Mouse (Mus musculus) adrenal gland, adult (tissue): ENCODE data around the gene Vmn1r126.
"Not testable (repeated sequence)": the region's sequence is repeated elsewhere in the genome, so short reads cannot be mapped to it uniquely, and the experiment has no call there.

ENCODE experiments used
- DNase-seq, 2 experiments: peaks; one replicate each; pipeline ENCODE4 v3.0.0; 2022 to 2023; ENCODE audit warnings: low spot score in 1 of 2; ENCODE audit not compliant: inconsistent age in 2 of 2

Vmn1r126 gene

GRCm38 (mm10) chr7:21301367-21301766, at the start of gene Vmn1r126:
Gene Vmn1r126 (minus strand): TSS chr7:21301467.
- not testable (repeated sequence) for DNase-seq

GRCm38 (mm10) chr7:21349073-21349472, 47.8 kb upstream of the Vmn1r126 start, which contains the start of gene Vmn1r128:
Gene Vmn1r128 (plus strand): TSS chr7:21349373.
- DNase-seq: not testable (repeated sequence)

GRCm38 (mm10) chr7:21319761-21320160, 18.5 kb upstream of the Vmn1r126 start, which contains the start of gene Vmn1r127:
Gene Vmn1r127 (minus strand): TSS chr7:21319861.
- DNase-seq: not testable (repeated sequence)

- DNase-seq: not testable (repeated sequence)
Observed at GRCm38 (mm10) chr7:21271879-21272278, 29.4 kb downstream of the Vmn1r126 start, which contains the start of gene Vmn1r125. Gene Vmn1r125 (plus strand): TSS chr7:21272179.

DNA sequence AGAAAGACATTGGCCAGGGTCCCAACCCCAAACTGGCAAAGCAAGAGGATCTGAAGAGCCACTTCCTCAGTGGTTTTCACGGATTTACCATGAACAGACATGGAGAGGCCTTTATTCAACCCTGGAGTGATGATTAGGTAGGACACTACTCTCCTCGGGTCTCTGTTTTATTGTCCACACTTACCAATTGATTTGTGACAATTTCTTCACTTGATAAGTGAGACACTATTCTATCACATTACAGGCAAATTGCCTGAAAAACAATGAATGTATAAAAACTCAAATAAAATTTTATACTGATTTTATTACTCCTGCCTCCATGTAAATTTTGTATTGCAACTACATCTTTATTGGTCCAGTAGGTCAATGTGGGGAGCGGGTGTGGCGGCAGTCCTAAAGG, 40.8 kb downstream of the Vmn1r126 start, which contains the start of gene Vmn1r124:
Gene Vmn1r124, minus strand, starts transcription at position 101 of the 400 bp plus-strand sequence.
- not testable (repeated sequence) for DNase-seq
